Mouse (Mus musculus) neural tube, embryonic 12.5 days (tissue): ENCODE measurements around the gene Dnaja3. TPM values are rescaled to one million over a fixed set of nuclear protein-coding genes. Genes with fewer than 3 reads are reported as not detected.
A peak's percentile ranks its signal among the peaks of the same experiment; 100 is the strongest.

Source experiments
- ATAC-seq: fragments of 200-750 bp; cut with Nextera tagmentation; 2 replicates; pipeline ENCODE4 v1.8.0; 2017; ENCODE audit warnings: low read depth, mild to moderate bottlenecking, moderate TSS enrichment, moderate library complexity; ENCODE audit not compliant: low FRiP score
- H3K27ac ChIP-seq: fragments of 300-500 bp; sonication (generic); 2 replicates; pipeline ENCODE4 v1.5.1; 2016
- H3K27me3 ChIP-seq: fragments of 300-500 bp; sonication (generic); replicated peaks from 2 replicates; pipeline ENCODE4 v1.6.1; 2016; ENCODE audit warnings: mild to moderate bottlenecking
- H3K36me3 ChIP-seq: fragments of 300-500 bp; sonication (generic); 2 replicates; pipeline ENCODE4 v1.6.1; 2016; ENCODE audit warnings: mild to moderate bottlenecking
- H3K4me1 ChIP-seq: fragments of 300-500 bp; sonication (generic); 2 replicates; pipeline ENCODE4 v1.6.1; 2016
- H3K4me2 ChIP-seq: fragments of 300-500 bp; sonication (generic); replicated peaks from 2 replicates; pipeline ENCODE4 v1.6.1; 2016; ENCODE audit warnings: mild to moderate bottlenecking
- H3K4me3 ChIP-seq: fragments of 300-500 bp; sonication (generic); 2 replicates; pipeline ENCODE4 v1.5.1; 2016
- H3K9ac ChIP-seq: fragments of 300-500 bp; sonication (generic); 2 replicates; pipeline ENCODE4 v1.6.1; 2016; ENCODE audit warnings: mild to moderate bottlenecking
- H3K9me3 ChIP-seq: fragments of 300-500 bp; sonication (generic); 2 replicates; pipeline ENCODE4 v1.6.1; 2016; ENCODE audit warnings: mild to moderate bottlenecking
- WGBS: fragments of 180-500 bp; shearing (Covaris S2); methylation state at CpG from one replicate; pipeline ENCODE4 v1.1.7; 2016; 5-methylcytosine and 5-hydroxymethylcytosine counted together
- polyA plus RNA-seq: library from polyadenylated mRNA; unstranded; fragments of >200 nt; fragmentation: Nextera tagmentation; extraction: Ambion mirVana; gene quantifications from 2 replicates; pipeline ENCODE4 v1.2.1, GENCODE M21; 2016

Gene Dnaja3
- polyA plus RNA-seq: 51.5 and 56.4 TPM in 2 replicates

- peak; percentile 95 for ATAC-seq
- WGBS: under 1% methylated on average over 22 of the region's 22 CpGs
- Histone ChIP-seq H3K4me1 (peaks cover 33% of the 10 kb centered on the region), H3K27ac (peak within 1 kb of the TSS; percentile 29), H3K27me3 (no peaks in the 10 kb centered on the region), H3K9me3 (no peaks in the 10 kb centered on the region), H3K4me2 (peak within 1 kb of the TSS; percentile 90), H3K9ac (peak within 1 kb of the TSS; percentile 62), H3K36me3 (peaks cover 3% of the 10 kb centered on the region; the same call in 1 of the 2 replicates), H3K4me3 (peak within 1 kb of the TSS; percentile 57)
Measured at GRCm38 (mm10) chr16:4639831-4640237, at the start of gene Dnaja3, which contains the start of gene Vasn. Gene Dnaja3, plus strand, starts transcription at chr16:4639989. Gene Vasn, plus strand, starts transcription at chr16:4639941.

DNA sequence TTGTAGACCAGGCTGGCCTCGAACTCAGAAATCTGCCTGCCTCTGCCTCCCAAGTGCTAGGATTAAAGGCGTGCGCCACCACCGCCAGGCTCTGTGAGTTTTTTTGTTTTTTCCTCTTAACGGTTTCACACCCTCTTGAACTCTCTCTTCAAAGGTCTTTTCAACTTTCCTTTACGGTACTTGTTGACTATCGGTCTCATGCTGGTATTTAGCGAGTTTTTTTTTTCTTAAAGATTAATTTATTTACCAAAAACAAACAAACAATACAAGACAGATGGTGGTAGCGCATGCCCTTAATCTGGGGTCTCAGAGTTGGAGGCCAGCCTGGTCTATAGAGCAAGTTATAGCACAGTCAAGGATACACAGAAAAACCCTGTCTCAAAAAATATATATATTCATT lies 49.6 kb upstream of the Dnaja3 start:
- ATAC-seq: no peak
- Histone ChIP-seq H3K9me3 (no peaks in the 10 kb centered on the region), H3K36me3 (0 out of 2 replicates have a peak, but pooled peaks cover 6% of the 10 kb centered on the region), H3K27ac (no peak overlapping the region), H3K27me3 (no peaks in the 10 kb centered on the region), H3K4me1 (peaks cover 30% of the 10 kb centered on the region), H3K4me2 (no peak overlapping the region), H3K9ac (no peak overlapping the region), H3K4me3 (no peak overlapping the region)
- WGBS: 95% methylated on average over 9 of the region's 9 CpGs

GRCm38 (mm10) chr16:4592909-4593875 lies 46.6 kb upstream of the Dnaja3 start:
- Histone ChIP-seq H3K27me3 (no peaks in the 10 kb centered on the region), H3K4me1 (peaks cover 46% of the 10 kb centered on the region), H3K9ac (peak overlapping the region; percentile 97), H3K36me3 (0 out of 2 replicates have a peak, but pooled peaks cover 6% of the 10 kb centered on the region), H3K9me3 (no peaks in the 10 kb centered on the region), H3K4me2 (peak overlapping the region; percentile 98), H3K4me3 (peak overlapping the region; percentile 89), H3K27ac (peak overlapping the region; percentile 94)
- WGBS: 13% methylated on average over 32 of the region's 32 CpGs
- no peak for ATAC-seq

DNA sequence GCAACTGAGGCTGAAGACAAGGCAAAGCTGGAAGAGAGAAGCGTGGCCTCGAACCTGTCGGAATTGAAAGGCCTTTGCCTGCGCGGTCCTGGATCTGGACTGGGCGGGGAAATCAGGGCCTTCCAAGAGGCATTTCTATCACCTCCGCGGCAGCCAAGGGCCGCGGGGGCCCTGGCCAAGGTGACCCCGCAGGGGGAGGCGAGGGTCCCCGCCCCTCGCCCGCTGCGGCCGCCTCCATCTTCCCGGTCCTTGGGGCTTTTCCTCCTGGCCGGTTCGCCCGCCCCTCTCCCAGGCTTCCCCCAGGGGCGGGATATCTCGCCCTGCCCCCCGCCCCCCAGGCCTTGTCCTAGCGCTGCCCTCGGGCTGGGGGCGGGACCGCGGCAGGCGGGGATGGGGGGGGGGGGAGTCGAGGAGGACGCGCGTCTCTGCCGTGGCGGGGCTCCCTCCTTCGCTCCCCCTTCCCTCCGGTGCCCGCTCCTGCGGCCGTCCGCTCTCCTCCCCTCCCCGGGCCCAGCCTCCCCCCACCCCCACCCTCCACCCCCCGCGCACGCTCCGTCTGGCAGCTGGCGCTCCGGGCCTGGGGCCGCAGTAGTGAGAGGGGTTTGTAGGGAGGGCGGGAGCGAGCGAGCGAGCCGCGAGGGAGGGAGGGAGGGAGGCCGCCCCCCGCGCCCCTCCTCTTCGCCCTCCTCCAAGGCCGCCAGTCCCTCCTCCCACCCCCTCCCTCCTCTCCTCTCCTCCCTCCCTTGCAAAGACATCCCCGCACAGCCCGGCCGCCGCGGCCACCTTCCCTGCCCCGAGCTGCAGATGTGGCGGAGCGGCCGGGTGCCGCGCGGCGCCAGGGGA lies 45.6 kb upstream of the Dnaja3 start, which contains the start of gene Glis2:
Glis2 (plus strand) TSS at position 743 of the 843 bp plus-strand sequence.
- Histone ChIP-seq H3K9ac (peak within 1 kb of the TSS; percentile 97), H3K4me3 (peak within 1 kb of the TSS; percentile 89), H3K27ac (peak within 1 kb of the TSS; percentile 94), H3K9me3 (no peaks in the 10 kb centered on the region), H3K36me3 (0 out of 2 replicates have a peak, but pooled peaks cover 6% of the 10 kb centered on the region), H3K4me1 (peaks cover 56% of the 10 kb centered on the region), H3K27me3 (no peaks in the 10 kb centered on the region), H3K4me2 (peak within 1 kb of the TSS; percentile 98)
- ATAC-seq: peak; percentile 84
- 0% methylated on average over 33 of the region's 74 CpGs for WGBS

DNA sequence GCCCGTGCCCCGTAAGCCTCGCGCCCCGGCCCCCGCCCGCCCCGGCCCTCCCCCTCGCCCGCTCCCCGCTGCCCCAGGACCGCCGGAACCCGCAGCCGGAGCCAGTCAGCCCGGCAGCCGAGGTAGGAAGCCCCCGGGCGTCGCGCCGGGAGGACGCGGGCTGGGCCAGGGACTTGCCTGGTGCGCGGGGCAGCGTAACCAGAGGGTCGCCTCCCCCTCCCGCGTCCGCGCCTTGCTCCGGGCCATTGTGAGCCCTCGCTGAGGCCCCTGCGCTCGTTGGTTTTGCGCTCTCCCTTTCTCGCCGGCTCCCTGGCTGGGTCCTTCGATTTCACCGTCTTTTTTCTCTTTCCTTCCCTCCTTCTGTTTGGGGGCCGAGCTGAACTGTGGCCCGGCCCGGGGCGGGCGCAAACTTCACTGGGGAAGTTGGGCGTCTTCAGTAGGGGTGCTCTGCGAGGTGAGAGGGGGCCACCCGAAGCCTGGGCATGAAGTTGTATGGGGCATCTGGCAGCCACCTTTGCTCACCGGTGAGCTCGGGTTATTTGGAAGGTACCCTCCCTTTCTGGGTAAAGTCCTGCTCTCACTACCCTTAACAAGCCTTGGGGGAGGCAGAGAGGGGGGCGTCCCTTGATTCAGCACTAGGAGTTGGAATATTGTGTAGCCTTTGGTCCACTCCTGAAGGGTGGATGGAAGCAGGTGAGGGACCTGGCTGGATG lies 44.8 kb upstream of the Dnaja3 start:
- H3K36me3 ChIP-seq: 0 out of 2 replicates have a peak, but pooled peaks cover 6% of the 10 kb centered on the region
- H3K27me3 ChIP-seq: no peaks in the 10 kb centered on the region
- H3K27ac ChIP-seq: peak overlapping the region; percentile 94
- peaks cover 64% of the 10 kb centered on the region for H3K4me1 ChIP-seq
- peak; percentile 5 for ATAC-seq
- WGBS: 2% methylated on average over 41 of the region's 52 CpGs
- H3K4me3 ChIP-seq: peak overlapping the region; percentile 89
- peak overlapping the region; percentile 98 for H3K4me2 ChIP-seq
- H3K9me3 ChIP-seq: no peaks in the 10 kb centered on the region
- peak overlapping the region; percentile 97 for H3K9ac ChIP-seq

GRCm38 (mm10) chr16:4595527-4595963 lies 44.2 kb upstream of the Dnaja3 start:
- peak; percentile 37 for ATAC-seq
- peak overlapping the region; percentile 94 for H3K27ac ChIP-seq
- H3K4me1 ChIP-seq: peaks cover 70% of the 10 kb centered on the region
- 0 out of 2 replicates have a peak, but pooled peaks cover 3% of the 10 kb centered on the region for H3K36me3 ChIP-seq
- H3K4me2 ChIP-seq: peak overlapping the region; percentile 98
- H3K27me3 ChIP-seq: no peaks in the 10 kb centered on the region
- peak overlapping the region; percentile 89 for H3K4me3 ChIP-seq
- H3K9ac ChIP-seq: peak overlapping the region; percentile 97
- 1% methylated on average over 5 of the region's 5 CpGs for WGBS
- no peaks in the 10 kb centered on the region for H3K9me3 ChIP-seq

DNA sequence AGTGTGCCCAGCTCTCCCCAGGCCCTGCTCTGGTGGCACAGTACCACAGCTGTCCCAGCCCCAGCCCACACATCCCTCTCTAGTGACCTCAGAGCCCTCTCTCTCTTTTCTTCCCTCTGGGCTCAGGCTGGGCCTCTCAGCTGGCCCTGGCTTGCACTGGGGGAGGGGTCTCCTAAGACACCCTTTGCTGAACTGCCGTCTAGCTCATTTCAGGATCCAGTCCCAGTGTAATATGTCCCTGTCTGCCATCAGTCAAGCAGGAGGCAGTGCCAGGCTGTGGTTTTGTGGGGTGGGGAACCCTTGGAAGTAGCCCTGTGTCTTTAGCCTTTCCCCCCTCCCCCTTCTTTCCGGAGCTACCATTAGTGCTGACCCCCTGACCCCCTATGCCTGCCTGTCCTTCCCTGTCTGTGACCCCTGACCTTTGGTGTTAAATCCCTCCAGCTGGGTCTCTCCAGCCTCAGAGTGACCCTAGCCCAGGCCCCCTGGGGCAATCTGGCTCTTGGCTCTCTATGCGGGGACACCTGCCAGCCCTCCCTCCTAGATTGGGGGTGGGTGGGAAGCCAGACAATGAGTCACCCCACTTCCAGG lies 43.6 kb upstream of the Dnaja3 start:
- Histone ChIP-seq H3K9me3 (no peaks in the 10 kb centered on the region), H3K4me2 (peak overlapping the region; percentile 98), H3K4me3 (peak overlapping the region; percentile 89), H3K9ac (peak overlapping the region; percentile 97), H3K27ac (peak overlapping the region; percentile 94), H3K36me3 (no peaks in the 10 kb centered on the region), H3K27me3 (no peaks in the 10 kb centered on the region), H3K4me1 (peaks cover 76% of the 10 kb centered on the region)
- ATAC-seq: peak; percentile 23; the same call in 1 of the 2 replicates
- 3% methylated on average over 3 of the region's 3 CpGs for WGBS

DNA sequence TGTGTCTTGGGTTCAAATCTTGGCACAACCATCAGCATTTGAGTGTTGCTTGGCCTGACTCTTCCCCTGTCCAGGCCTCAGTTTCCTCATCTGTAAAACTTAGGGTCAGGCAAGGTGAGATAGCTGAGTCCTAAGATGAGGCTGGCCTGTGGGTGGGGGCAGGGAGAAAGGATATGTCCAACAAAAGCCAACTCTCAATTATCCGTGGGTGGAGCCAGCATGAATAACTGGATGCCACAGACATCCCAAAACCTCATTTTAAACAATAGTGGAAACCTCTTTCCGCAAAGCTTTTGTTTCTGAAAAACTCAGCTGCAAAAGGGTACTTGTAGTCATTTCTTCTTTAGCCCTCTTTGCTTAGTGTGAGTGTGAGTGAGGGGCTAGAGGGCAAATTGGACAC lies 43.0 kb upstream of the Dnaja3 start:
- Histone ChIP-seq H3K9ac (peak overlapping the region; percentile 97), H3K4me1 (peaks cover 81% of the 10 kb centered on the region), H3K27ac (0 out of 2 replicates have a peak overlapping the region, but pooled peaks have one; percentile 43), H3K36me3 (no peaks in the 10 kb centered on the region), H3K27me3 (no peaks in the 10 kb centered on the region), H3K9me3 (no peaks in the 10 kb centered on the region), H3K4me3 (peak overlapping the region; percentile 89), H3K4me2 (peak overlapping the region; percentile 98)
- no peak for ATAC-seq
- 24% methylated on average over 2 of the region's 2 CpGs for WGBS

DNA sequence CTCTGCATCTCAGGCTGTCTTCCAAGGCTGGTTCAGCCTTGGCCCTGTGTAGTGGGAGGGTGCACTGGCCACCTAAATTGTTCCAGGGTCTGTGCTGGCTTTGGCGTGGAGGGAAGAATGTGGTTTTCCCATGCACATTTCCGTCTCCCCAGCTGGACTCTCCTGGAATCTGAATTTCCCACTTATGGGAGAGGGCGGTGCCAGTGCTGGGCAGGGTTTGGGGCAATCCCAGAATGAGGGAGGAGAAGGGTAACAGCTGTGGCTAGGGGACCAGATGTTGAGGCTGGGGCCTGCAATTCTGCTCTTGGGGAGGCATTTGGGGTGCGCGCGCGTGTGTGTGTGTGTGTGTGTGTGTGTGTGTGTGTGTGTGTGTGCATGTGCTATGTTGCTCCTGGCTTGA lies 42.5 kb upstream of the Dnaja3 start:
- Histone ChIP-seq H3K27ac (0 out of 2 replicates have a peak overlapping the region, but pooled peaks have one; percentile 43), H3K4me2 (peak overlapping the region; percentile 98), H3K27me3 (no peaks in the 10 kb centered on the region), H3K36me3 (no peaks in the 10 kb centered on the region), H3K4me3 (peak overlapping the region; percentile 89), H3K4me1 (peaks cover 84% of the 10 kb centered on the region), H3K9ac (peak overlapping the region; percentile 29; the same call in 1 of the 2 replicates), H3K9me3 (no peaks in the 10 kb centered on the region)
- WGBS: 50% methylated on average over 7 of the region's 7 CpGs
- ATAC-seq: no peak

DNA sequence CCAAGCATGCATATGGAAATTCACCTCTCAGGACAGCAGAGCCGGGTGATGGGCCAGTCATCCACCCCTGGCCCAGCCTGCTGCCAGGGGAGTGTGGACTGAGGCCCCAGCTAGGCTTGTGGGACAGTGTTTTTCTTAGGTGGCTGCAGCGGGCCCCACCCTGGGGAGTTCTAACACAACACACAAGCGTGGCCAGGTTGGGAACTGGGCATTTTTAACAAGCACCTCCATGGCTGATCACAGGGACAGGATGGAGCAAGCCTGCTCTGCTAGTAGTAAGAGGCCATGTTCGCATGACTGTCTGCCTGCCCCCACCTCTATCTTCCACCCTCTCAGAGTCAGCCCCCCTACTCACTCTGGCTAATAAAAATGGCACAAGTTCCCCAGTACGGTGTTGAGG lies 41.7 kb upstream of the Dnaja3 start:
- Histone ChIP-seq H3K27ac (0 out of 2 replicates have a peak overlapping the region, but pooled peaks have one; percentile 34), H3K4me3 (peak overlapping the region; percentile 0; the same call in 1 of the 2 replicates), H3K9me3 (no peaks in the 10 kb centered on the region), H3K9ac (0 out of 2 replicates have a peak overlapping the region, but pooled peaks have one; percentile 33), H3K4me1 (peaks cover 86% of the 10 kb centered on the region), H3K27me3 (no peaks in the 10 kb centered on the region), H3K4me2 (peak overlapping the region; percentile 98), H3K36me3 (no peaks in the 10 kb centered on the region)
- ATAC-seq: no peak
- 70% methylated on average over 5 of the region's 5 CpGs for WGBS
